Mouse (Mus musculus) ES-Bruce4 (cell line): ENCODE measurements around the gene Fastkd5. TPM values are rescaled to one million over a fixed set of nuclear protein-coding genes. Genes with fewer than 3 reads are reported as not detected.
"Not testable (repeated sequence)": the region's sequence is repeated elsewhere in the genome, so short reads cannot be mapped to it uniquely, and the experiment has no call there.

Source experiments
- H3K27ac ChIP-seq: 2 replicates; pipeline ENCODE4 v1.5.1; 2012; ENCODE audit warnings: low read length, inconsistent platforms; ENCODE audit not compliant: insufficient read depth
- H3K27me3 ChIP-seq: 2 replicates; pipeline ENCODE4 v1.6.1; 2012; ENCODE audit warnings: mild to moderate bottlenecking, low read length, inconsistent platforms; ENCODE audit not compliant: control insufficient read depth, poor library complexity, insufficient read depth, severe bottlenecking
- H3K36me3 ChIP-seq: 2 replicates; pipeline ENCODE4 v1.6.1; 2012; ENCODE audit warnings: inconsistent platforms, mild to moderate bottlenecking, low read length, moderate library complexity; ENCODE audit not compliant: control insufficient read depth, poor library complexity, insufficient read depth, severe bottlenecking
- H3K4me1 ChIP-seq: one replicate; pipeline ENCODE4 v1.8.1; 2011; ENCODE audit warnings: low read length; ENCODE audit not compliant: control insufficient read depth, insufficient read depth
- H3K4me3 ChIP-seq: 2 replicates; pipeline ENCODE4 v1.5.1; 2011; ENCODE audit warnings: low read depth, mild to moderate bottlenecking, low read length
- H3K9ac ChIP-seq: 2 replicates; pipeline ENCODE4 v1.6.1; 2012; ENCODE audit warnings: low read depth, mild to moderate bottlenecking, inconsistent platforms; ENCODE audit not compliant: poor library complexity, severe bottlenecking
- H3K9me3 ChIP-seq: replicated peaks from 2 replicates; pipeline ENCODE4 v1.6.1; 2012; ENCODE audit warnings: mild to moderate bottlenecking, low read length, inconsistent platforms; ENCODE audit not compliant: control insufficient read depth, poor library complexity, insufficient read depth, severe bottlenecking
- CTCF ChIP-seq: IDR thresholded peaks from one replicate; pipeline ENCODE4 v1.8.1; 2011; ENCODE audit warnings: low read depth, low read length
- EP300 ChIP-seq: IDR thresholded peaks from 2 replicates; pipeline ENCODE4 v1.6.1; 2011; ENCODE audit warnings: low read depth, low read length; ENCODE audit not compliant: insufficient read depth
- POLR2A ChIP-seq: IDR thresholded peaks from one replicate; pipeline ENCODE4 v1.8.1; 2011; ENCODE audit warnings: low read length; ENCODE audit not compliant: insufficient read depth
- polyA plus RNA-seq: library from polyadenylated mRNA; stranded (reverse); fragments of >200 nt; gene quantifications from 2 replicates; pipeline ENCODE4 v1.2.4, GENCODE M21; 2011; ENCODE audit warnings: low read depth; ENCODE audit not compliant: missing spikeins, insufficient read depth, insufficient read length

Gene Fastkd5
- polyA plus RNA-seq, 1 experiment: 22.5 TPM

- TF ChIP-seq POLR2A (no peak), EP300 (no peak), CTCF (no peak)
- Histone ChIP-seq H3K4me1 (no peaks in the 10 kb centered on the region), H3K36me3 (peaks cover 16% of the 10 kb centered on the region), H3K27ac (no peak overlapping the region), H3K4me3 (no peak overlapping the region), H3K9me3 (no peaks in the 10 kb centered on the region), H3K9ac (no peak overlapping the region), H3K27me3 (no peaks in the 10 kb centered on the region)
Observed at GRCm38 (mm10) chr2:130658530-130658929, 28.7 kb upstream of the Fastkd5 start.

GRCm38 (mm10) chr2:130657541-130657940, 27.7 kb upstream of the Fastkd5 start:
- no peak overlapping the region for H3K27ac ChIP-seq
- H3K9ac ChIP-seq: no peak overlapping the region
- no peaks in the 10 kb centered on the region for H3K27me3 ChIP-seq
- no peaks in the 10 kb centered on the region for H3K9me3 ChIP-seq
- H3K36me3 ChIP-seq: peaks cover 16% of the 10 kb centered on the region
- H3K4me1 ChIP-seq: no peaks in the 10 kb centered on the region
- TF ChIP-seq EP300 (no peak), CTCF (no peak), POLR2A (no peak)
- no peak overlapping the region for H3K4me3 ChIP-seq

- no peak overlapping the region for H3K4me3 ChIP-seq
- H3K9me3 ChIP-seq: no peaks in the 10 kb centered on the region
- no peak for TF ChIP-seq POLR2A
- TF ChIP-seq CTCF: no peak
- no peak for TF ChIP-seq EP300
- no peak overlapping the region for H3K27ac ChIP-seq
- no peaks in the 10 kb centered on the region for H3K4me1 ChIP-seq
- no peaks in the 10 kb centered on the region for H3K27me3 ChIP-seq
- H3K36me3 ChIP-seq: peaks cover 16% of the 10 kb centered on the region
- no peak overlapping the region for H3K9ac ChIP-seq
Observed at GRCm38 (mm10) chr2:130656536-130656935, 26.7 kb upstream of the Fastkd5 start.

- Histone ChIP-seq H3K36me3 (peaks cover 12% of the 10 kb centered on the region), H3K27me3 (no peaks in the 10 kb centered on the region), H3K9me3 (no peaks in the 10 kb centered on the region), H3K27ac (no peak overlapping the region), H3K4me3 (no peak overlapping the region), H3K9ac (no peak overlapping the region), H3K4me1 (no peaks in the 10 kb centered on the region)
- TF ChIP-seq CTCF: no peak
- no peak for TF ChIP-seq EP300
- no peak for TF ChIP-seq POLR2A
Observed at GRCm38 (mm10) chr2:130655660-130656339, 26.0 kb upstream of the Fastkd5 start.

- TF ChIP-seq EP300 (no peak), POLR2A (no peak), CTCF (no peak)
- H3K9ac ChIP-seq: no peak overlapping the region
- H3K4me1 ChIP-seq: no peaks in the 10 kb centered on the region
- H3K4me3 ChIP-seq: no peak overlapping the region
- H3K36me3 ChIP-seq: peaks cover 12% of the 10 kb centered on the region
- H3K9me3 ChIP-seq: no peaks in the 10 kb centered on the region
- no peaks in the 10 kb centered on the region for H3K27me3 ChIP-seq
- no peak overlapping the region for H3K27ac ChIP-seq
Observed at GRCm38 (mm10) chr2:130653760-130654159, 23.9 kb upstream of the Fastkd5 start.

GRCm38 (mm10) chr2:130653303-130653702, 23.5 kb upstream of the Fastkd5 start:
- H3K9ac ChIP-seq: no peak overlapping the region
- peaks cover 12% of the 10 kb centered on the region for H3K36me3 ChIP-seq
- no peak overlapping the region for H3K27ac ChIP-seq
- H3K4me1 ChIP-seq: no peaks in the 10 kb centered on the region
- H3K4me3 ChIP-seq: no peak overlapping the region
- TF ChIP-seq CTCF (no peak), POLR2A (no peak), EP300 (no peak)
- H3K27me3 ChIP-seq: no peaks in the 10 kb centered on the region
- no peaks in the 10 kb centered on the region for H3K9me3 ChIP-seq

- H3K9ac ChIP-seq, H3K27ac ChIP-seq, H3K27me3 ChIP-seq, H3K4me1 ChIP-seq, H3K4me3 ChIP-seq, H3K36me3 ChIP-seq, H3K9me3 ChIP-seq: not testable (repeated sequence)
Observed at GRCm38 (mm10) chr2:130649028-130649427, 19.2 kb upstream of the Fastkd5 start.
